Mouse (Mus musculus): ENCODE data around the gene Gm10295. TPM values are rescaled to one million over a fixed set of nuclear protein-coding genes. Genes with fewer than 3 reads are reported as not detected.
A peak's percentile ranks its signal among the peaks of the same experiment; 100 is the strongest.

Gm10295 gene
- polyA plus RNA-seq, 2 experiments = not detected

DNA sequence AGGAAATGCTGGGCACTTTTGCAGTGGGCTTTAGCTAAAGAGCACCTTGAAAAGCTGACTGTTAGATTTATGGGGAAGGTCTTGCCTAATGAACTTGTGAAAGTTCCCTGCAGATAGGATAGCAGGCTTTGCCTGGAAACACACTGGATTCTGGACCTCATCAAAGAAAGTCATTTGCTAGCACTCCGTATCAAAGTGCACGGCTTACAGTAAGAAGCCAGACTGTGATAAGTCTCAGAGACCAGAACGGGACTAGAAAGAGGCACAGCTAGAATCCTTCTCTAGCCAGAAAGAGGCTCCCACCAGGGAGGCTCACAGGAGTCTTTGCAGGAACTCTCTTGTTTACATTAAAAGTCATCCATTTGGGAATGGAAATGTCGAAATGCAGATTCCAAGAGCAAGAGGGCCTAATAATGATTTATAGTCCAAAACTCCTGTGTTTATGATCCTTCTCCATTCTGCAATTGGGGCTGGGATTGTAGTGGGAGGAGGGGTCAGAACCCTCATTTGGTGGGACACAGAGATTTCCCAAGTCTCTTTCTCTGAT lies 41.6 kb upstream of the Gm10295 start:
- Histone ChIP-seq H3K36me3 (replicated peaks; ENCODE audit: control insufficient read depth, insufficient read depth, low read depth) (no peaks in the 10 kb centered on the region), H3K4me1 (replicated peaks; ENCODE audit: control insufficient read depth in 2 of 2, insufficient read depth in 2 of 2, low read length in 1 of 2) (peaks cover 4 to 7% of the 10 kb centered on the region in 2 experiments; a peak in 3 of 4 replicates), H3K4me2 (ENCODE audit: low read depth) (no peak overlapping the region), H3K27me3 (ENCODE audit: control insufficient read depth, insufficient read depth, low read length) (no peaks in the 10 kb centered on the region), H3K9me3 (ENCODE audit: control insufficient read depth, low read length) (no peaks in the 10 kb centered on the region), H3K4me3 (ENCODE audit: insufficient read depth in 1 of 2, low read depth in 2 of 2, low read length in 2 of 2) (no peak overlapping the region), H3K9ac (replicated peaks) (no peak overlapping the region), H3K27ac (no peak overlapping the region)
- WGBS (ENCODE audit: insufficient replicate concordance) = 50% methylated on average over 4 of the region's 4 CpGs
- no peak for DNase-seq (ENCODE audit: low read depth in 3 of 3, low spot score in 3 of 3)
- TF ChIP-seq EP300 (IDR thresholded peaks at IDR 0.05; ENCODE audit: low read depth) (no peak), CTCF (IDR thresholded peaks at IDR 0.05; ENCODE audit: low read depth) (no peak)
- no peak for ATAC-seq (ENCODE audit: insufficient read depth)

DNA sequence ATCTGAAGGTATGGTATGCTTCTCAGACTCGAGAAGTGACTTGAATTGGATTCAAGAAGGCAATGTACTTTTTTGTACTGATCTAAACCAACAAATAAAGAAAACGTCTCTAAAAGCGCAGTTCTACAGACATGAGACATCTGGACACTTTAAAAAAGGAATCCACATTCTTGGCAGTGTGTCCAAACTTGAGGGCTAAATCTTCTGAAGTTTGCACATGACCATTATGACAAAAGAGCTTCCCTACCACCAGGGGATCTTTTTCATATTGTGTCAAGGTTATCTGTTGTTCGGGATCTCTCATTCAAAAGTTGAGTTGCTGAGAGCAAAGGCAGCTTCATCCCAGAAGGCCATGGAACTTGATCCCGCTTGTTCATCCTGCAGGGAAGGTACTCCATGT lies 40.0 kb upstream of the Gm10295 start:
- Histone ChIP-seq H3K9ac (replicated peaks) (no peak overlapping the region), H3K36me3 (replicated peaks; ENCODE audit: control insufficient read depth, insufficient read depth, low read depth) (no peaks in the 10 kb centered on the region), H3K4me2 (ENCODE audit: low read depth) (no peak overlapping the region), H3K4me3 (ENCODE audit: insufficient read depth in 1 of 2, low read depth in 2 of 2, low read length in 2 of 2) (no peak overlapping the region), H3K27ac (no peak overlapping the region), H3K27me3 (ENCODE audit: control insufficient read depth, insufficient read depth, low read length) (no peaks in the 10 kb centered on the region), H3K9me3 (ENCODE audit: control insufficient read depth, low read length) (no peaks in the 10 kb centered on the region), H3K4me1 (replicated peaks; ENCODE audit: control insufficient read depth in 2 of 2, insufficient read depth in 2 of 2, low read length in 1 of 2) (peaks cover 4 to 7% of the 10 kb centered on the region in 2 experiments; a peak in 3 of 4 replicates)
- DNase-seq (ENCODE audit: low read depth in 3 of 3, low spot score in 3 of 3) = no peak
- no peak for ATAC-seq (ENCODE audit: insufficient read depth)
- 69% methylated on average over 5 of the region's 5 CpGs for WGBS (ENCODE audit: insufficient replicate concordance)
- no peak for TF ChIP-seq CTCF (IDR thresholded peaks at IDR 0.05; ENCODE audit: low read depth)
- TF ChIP-seq EP300 (IDR thresholded peaks at IDR 0.05; ENCODE audit: low read depth) = no peak

DNA sequence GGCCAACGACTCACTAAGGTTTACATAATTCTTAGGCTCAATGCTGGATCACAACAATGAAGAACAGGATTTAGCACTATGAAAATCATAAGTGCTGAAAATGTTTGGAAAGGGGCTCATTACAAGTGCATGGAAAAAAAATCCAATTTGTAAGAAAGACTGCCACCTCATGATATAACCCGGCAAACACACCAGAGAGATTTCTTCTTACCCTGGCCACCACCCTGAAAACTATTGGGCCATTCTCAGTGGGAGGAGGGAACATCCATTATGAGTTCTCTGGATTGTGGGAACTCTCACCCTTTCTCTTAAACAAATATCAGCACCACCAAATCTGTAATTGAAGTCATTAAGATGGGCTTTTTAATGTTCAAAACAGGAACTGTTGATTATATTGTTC lies 39.0 kb upstream of the Gm10295 start:
- no peak overlapping the region for H3K27ac ChIP-seq
- TF ChIP-seq EP300 (IDR thresholded peaks at IDR 0.05; ENCODE audit: low read depth) (no peak), CTCF (IDR thresholded peaks at IDR 0.05; ENCODE audit: low read depth) (no peak)
- no peak for ATAC-seq (ENCODE audit: insufficient read depth)
- H3K9me3 ChIP-seq (ENCODE audit: control insufficient read depth, low read length) = no peaks in the 10 kb centered on the region
- H3K4me2 ChIP-seq (ENCODE audit: low read depth) = no peak overlapping the region
- peaks cover 4 to 9% of the 10 kb centered on the region in 2 experiments; a peak in 3 of 4 replicates for H3K4me1 ChIP-seq (replicated peaks; ENCODE audit: control insufficient read depth in 2 of 2, insufficient read depth in 2 of 2, low read length in 1 of 2)
- H3K4me3 ChIP-seq (ENCODE audit: insufficient read depth in 1 of 2, low read depth in 2 of 2, low read length in 2 of 2) = no peak overlapping the region
- H3K36me3 ChIP-seq (replicated peaks; ENCODE audit: control insufficient read depth, insufficient read depth, low read depth) = no peaks in the 10 kb centered on the region
- 52% methylated on average over 2 of the region's 2 CpGs for WGBS (ENCODE audit: insufficient replicate concordance)
- DNase-seq (ENCODE audit: low read depth in 3 of 3, low spot score in 3 of 3) = no peak
- H3K9ac ChIP-seq (replicated peaks) = no peak overlapping the region
- H3K27me3 ChIP-seq (ENCODE audit: control insufficient read depth, insufficient read depth, low read length) = no peaks in the 10 kb centered on the region

DNA sequence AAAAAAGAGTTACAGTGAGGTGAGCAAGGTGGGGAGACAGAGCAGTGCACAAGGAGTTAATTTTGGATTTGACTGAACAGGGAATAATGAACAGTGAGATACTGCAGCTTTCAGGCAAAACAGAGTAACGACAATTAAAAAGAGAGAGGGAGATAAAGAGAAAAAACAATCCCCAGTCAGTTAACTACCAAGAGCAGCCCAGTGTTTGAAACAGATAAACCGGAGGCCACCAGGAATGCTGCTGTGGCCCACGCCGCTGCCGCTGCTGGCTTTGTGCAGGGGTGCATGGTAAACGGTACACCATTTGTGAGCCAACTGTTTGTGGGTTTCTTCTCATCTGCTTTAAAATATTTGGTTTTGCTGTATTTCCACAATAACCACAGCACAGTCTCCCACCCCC lies 34.8 kb upstream of the Gm10295 start:
- Histone ChIP-seq H3K9me3 (ENCODE audit: control insufficient read depth, low read length) (no peaks in the 10 kb centered on the region), H3K4me3 (ENCODE audit: insufficient read depth in 1 of 2, low read depth in 2 of 2, low read length in 2 of 2) (no peak overlapping the region), H3K4me1 (replicated peaks; ENCODE audit: control insufficient read depth in 2 of 2, insufficient read depth in 2 of 2, low read length in 1 of 2) (peaks cover 8 to 17% of the 10 kb centered on the region in 2 experiments; a peak in 3 of 4 replicates), H3K4me2 (ENCODE audit: low read depth) (no peak overlapping the region), H3K9ac (replicated peaks) (no peak overlapping the region), H3K27me3 (ENCODE audit: control insufficient read depth, insufficient read depth, low read length) (no peaks in the 10 kb centered on the region), H3K27ac (no peak overlapping the region), H3K36me3 (replicated peaks; ENCODE audit: control insufficient read depth, insufficient read depth, low read depth) (no peaks in the 10 kb centered on the region)
- DNase-seq (ENCODE audit: low read depth in 3 of 3, low spot score in 3 of 3) (peak; percentile 10 to 30 (median 20)), ATAC-seq (ENCODE audit: insufficient read depth) (peak; percentile 85)
- 4% methylated on average over 6 of the region's 6 CpGs for WGBS (ENCODE audit: insufficient replicate concordance)
- TF ChIP-seq CTCF (IDR thresholded peaks at IDR 0.05; ENCODE audit: low read depth) = 0 out of 2 replicates have a peak, but pooled peaks have one; percentile 13
- peak; percentile 65 for TF ChIP-seq EP300 (IDR thresholded peaks at IDR 0.05; ENCODE audit: low read depth)

DNA sequence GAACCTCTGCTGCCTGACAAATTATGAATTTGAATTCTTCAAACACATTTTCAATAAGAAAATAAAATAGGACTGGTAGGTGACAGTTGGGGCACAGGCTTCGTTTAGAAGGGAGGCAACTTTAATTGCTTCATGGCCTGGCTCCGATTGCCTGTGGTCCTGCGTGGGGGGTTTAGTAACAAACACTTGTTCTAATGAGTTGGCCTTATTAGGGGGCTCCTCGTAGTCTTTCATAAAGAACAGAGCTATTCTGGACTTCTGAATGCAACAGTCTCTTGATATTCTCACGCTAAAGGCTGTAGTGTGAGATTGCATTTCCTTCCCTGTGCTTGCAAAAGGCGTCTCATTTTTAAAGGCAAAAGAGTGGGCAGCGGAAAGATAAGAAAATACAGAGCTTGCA lies 33.6 kb upstream of the Gm10295 start:
- no peak for ATAC-seq (ENCODE audit: insufficient read depth)

More for the DNA sequence above, 33.6 kb upstream of the Gm10295 start:
- no peaks in the 10 kb centered on the region for H3K9me3 ChIP-seq (ENCODE audit: control insufficient read depth, low read length)
- H3K4me1 ChIP-seq (replicated peaks; ENCODE audit: control insufficient read depth in 2 of 2, insufficient read depth in 2 of 2, low read length in 1 of 2) = peaks cover 8 to 19% of the 10 kb centered on the region in 2 experiments
- DNase-seq (ENCODE audit: low read depth in 3 of 3, low spot score in 3 of 3) = no peak
- TF ChIP-seq EP300 (IDR thresholded peaks at IDR 0.05; ENCODE audit: low read depth) (no peak), CTCF (IDR thresholded peaks at IDR 0.05; ENCODE audit: low read depth) (no peak)
- no peaks in the 10 kb centered on the region for H3K36me3 ChIP-seq (replicated peaks; ENCODE audit: control insufficient read depth, insufficient read depth, low read depth)
- no peak overlapping the region for H3K4me3 ChIP-seq (ENCODE audit: insufficient read depth in 1 of 2, low read depth in 2 of 2, low read length in 2 of 2)
- H3K27ac ChIP-seq = no peak overlapping the region
- no peaks in the 10 kb centered on the region for H3K27me3 ChIP-seq (ENCODE audit: control insufficient read depth, insufficient read depth, low read length)
- H3K4me2 ChIP-seq (ENCODE audit: low read depth) = no peak overlapping the region
- WGBS (ENCODE audit: insufficient replicate concordance) = 36% methylated on average over 7 of the region's 7 CpGs
- no peak overlapping the region for H3K9ac ChIP-seq (replicated peaks)

Data from liver, embryonic 14.5 days (tissue).